Mouse (Mus musculus): ENCODE data around the gene Pak7. TPM values are rescaled to one million over a fixed set of nuclear protein-coding genes. Genes with fewer than 3 reads are reported as not detected.

The Pak7 gene
- polyA plus RNA-seq, 1 experiment, result not detected

DNA sequence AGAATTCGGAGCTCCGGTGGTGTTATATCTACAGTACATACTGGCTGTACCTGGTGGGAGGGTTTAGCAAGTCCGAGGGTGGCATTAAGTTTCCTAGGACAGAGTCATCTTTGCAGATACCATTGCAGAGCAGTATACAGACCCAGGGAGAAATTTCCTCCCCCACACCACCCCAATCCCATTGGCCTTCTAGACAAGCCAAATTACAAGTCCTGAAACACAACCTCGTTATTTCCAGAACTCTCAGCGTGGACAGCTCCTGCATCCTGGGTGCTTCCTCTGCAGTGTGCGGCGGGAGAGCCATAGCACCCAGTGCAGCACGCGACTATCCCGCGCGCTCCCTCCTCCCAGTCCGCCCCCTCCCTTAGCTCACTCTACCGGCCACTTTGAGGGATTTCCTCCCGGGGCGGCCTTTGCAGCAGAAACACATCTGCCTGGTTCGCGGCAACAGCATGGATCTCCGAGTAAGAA, 329.9 kb downstream of the Pak7 start:
- Histone ChIP-seq H3K4me3 (ENCODE audit: insufficient read depth, poor library complexity, severe bottlenecking) (no peak overlapping the region), H3K36me3 (ENCODE audit: control insufficient read depth, insufficient read depth) (no peaks in the 10 kb centered on the region), H3ac (ENCODE audit: control insufficient read depth, insufficient read length, low read depth) (no peak overlapping the region), H3K27me3 (ENCODE audit: control insufficient read depth, insufficient read depth, insufficient read length) (peaks cover 10% of the 10 kb centered on the region), H3K79me3 (ENCODE audit: low read depth) (no peaks in the 10 kb centered on the region), H3K79me2 (ENCODE audit: control insufficient read depth, insufficient read depth) (no peaks in the 10 kb centered on the region)
- no peak for TF ChIP-seq FOSL1 (IDR thresholded peaks at IDR 0.05; ENCODE audit: insufficient read depth, low read length, poor library complexity, severe bottlenecking)
- no peak for TF ChIP-seq USF1 (IDR thresholded peaks at IDR 0.05; ENCODE audit: low read depth)
- no peak for TF ChIP-seq MYOD1 (IDR thresholded peaks at IDR 0.05; ENCODE audit: control insufficient read depth, insufficient read length, low read depth)

DNA sequence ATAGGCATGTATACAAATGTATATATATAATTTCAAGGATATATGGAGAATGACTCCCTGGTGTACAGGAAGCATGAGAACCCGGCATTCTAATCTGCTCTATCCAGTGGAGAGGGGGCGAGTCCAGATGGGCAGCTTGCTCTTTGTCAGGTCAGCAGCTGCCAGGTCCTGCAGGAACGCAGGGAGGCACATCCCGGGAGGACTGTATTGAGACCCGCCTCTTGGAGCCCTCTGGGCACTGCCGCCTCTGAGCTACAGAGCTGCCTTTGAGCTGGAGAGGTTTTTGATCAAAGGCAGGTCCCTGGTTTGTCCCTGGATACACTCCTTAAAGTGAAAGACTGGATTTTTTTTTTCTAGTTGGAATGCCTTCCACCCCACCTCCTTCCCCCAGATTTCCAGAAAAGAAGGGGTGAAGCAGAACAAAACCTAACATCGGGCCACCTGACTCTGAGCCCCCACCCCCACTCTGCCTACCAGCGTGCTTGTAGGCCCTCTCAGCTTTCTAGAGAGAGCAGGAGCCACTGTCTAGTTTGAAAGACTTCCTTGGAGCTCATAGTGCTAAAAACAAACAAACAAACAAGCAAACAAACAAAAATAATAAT, 336.0 kb downstream of the Pak7 start, which contains the start of gene Lamp5:
Gene Lamp5, plus strand, starts transcription at position 552 of the 602 bp plus-strand sequence.
- Histone ChIP-seq H3K27me3 (ENCODE audit: control insufficient read depth, insufficient read depth, insufficient read length) (peaks cover 10% of the 10 kb centered on the region), H3K36me3 (ENCODE audit: control insufficient read depth, insufficient read depth) (no peaks in the 10 kb centered on the region), H3K79me3 (ENCODE audit: low read depth) (no peaks in the 10 kb centered on the region), H3K79me2 (ENCODE audit: control insufficient read depth, insufficient read depth) (no peaks in the 10 kb centered on the region), H3K4me3 (ENCODE audit: insufficient read depth, poor library complexity, severe bottlenecking) (no peak within 1 kb of the TSS), H3ac (ENCODE audit: control insufficient read depth, insufficient read length, low read depth) (no peak within 1 kb of the TSS)
- TF ChIP-seq USF1 (IDR thresholded peaks at IDR 0.05; ENCODE audit: low read depth) (no peak), MYOD1 (IDR thresholded peaks at IDR 0.05; ENCODE audit: control insufficient read depth, insufficient read length, low read depth) (no peak), MAX (IDR thresholded peaks at IDR 0.05) (no peak), MYOG (IDR thresholded peaks at IDR 0.05; ENCODE audit: control insufficient read depth, extremely low read depth, insufficient read length) (no peak)

DNA sequence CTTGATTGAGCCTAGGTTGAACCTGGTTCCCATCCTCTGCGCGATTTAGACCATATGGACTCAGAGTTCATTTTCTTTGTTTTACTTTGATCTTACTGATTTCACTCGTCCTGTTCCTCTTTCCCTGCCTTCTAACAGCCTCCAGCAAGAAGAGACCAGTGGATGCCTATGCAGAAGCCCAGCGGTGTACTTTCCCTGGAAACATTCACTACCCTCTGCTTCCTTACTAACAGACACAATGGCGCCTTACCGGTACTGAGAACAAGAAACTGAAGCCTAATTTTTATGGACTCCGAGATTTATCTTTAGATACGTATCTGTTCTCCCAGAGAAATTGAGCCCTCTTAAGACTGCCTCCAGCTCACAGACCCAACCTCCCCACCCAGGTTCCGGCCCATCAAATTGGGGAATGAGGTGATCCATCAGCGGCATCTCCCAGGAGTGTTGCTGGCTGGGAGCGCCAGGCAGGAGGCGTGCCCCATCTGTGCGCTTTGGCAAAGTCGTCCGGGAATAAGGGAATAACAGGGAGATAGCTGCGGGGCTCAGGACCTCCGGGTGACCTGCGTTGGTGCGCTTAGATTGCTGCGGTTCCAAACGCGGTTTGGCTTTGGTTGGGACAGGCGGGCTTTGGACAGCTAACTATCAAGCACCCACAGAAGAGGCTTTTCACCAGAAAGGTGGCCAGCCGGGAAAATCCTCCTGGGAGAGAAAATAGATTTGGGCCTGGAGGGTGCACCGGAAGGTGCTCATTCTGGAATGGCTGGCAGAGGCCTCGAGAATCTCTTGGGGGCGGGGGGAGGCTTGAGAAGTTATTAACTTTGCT, 336.8 kb downstream of the Pak7 start:
- TF ChIP-seq MYOG (IDR thresholded peaks at IDR 0.05; ENCODE audit: control insufficient read depth, extremely low read depth, insufficient read length) (no peak), MYOD1 (IDR thresholded peaks at IDR 0.05; ENCODE audit: control insufficient read depth, insufficient read length, low read depth) (no peak), FOSL1 (IDR thresholded peaks at IDR 0.05; ENCODE audit: insufficient read depth, low read length, poor library complexity, severe bottlenecking) (no peak), USF1 (IDR thresholded peaks at IDR 0.05; ENCODE audit: low read depth) (no peak), CEBPB (IDR thresholded peaks at IDR 0.05; ENCODE audit: low read depth) (no peak), CTCF (IDR thresholded peaks at IDR 0.05; ENCODE audit: control insufficient read depth, insufficient read depth, insufficient read length) (no peak), MAX (IDR thresholded peaks at IDR 0.05) (no peak)
- H3K4me3 ChIP-seq (ENCODE audit: insufficient read depth, poor library complexity, severe bottlenecking), result no peak overlapping the region
- H3K27me3 ChIP-seq (ENCODE audit: control insufficient read depth, insufficient read depth, insufficient read length), result peaks cover 10% of the 10 kb centered on the region
- no peak overlapping the region for H3ac ChIP-seq (ENCODE audit: control insufficient read depth, insufficient read length, low read depth)
- no peaks in the 10 kb centered on the region for H3K79me3 ChIP-seq (ENCODE audit: low read depth)
- no peaks in the 10 kb centered on the region for H3K79me2 ChIP-seq (ENCODE audit: control insufficient read depth, insufficient read depth)
- no peaks in the 10 kb centered on the region for H3K36me3 ChIP-seq (ENCODE audit: control insufficient read depth, insufficient read depth)

DNA sequence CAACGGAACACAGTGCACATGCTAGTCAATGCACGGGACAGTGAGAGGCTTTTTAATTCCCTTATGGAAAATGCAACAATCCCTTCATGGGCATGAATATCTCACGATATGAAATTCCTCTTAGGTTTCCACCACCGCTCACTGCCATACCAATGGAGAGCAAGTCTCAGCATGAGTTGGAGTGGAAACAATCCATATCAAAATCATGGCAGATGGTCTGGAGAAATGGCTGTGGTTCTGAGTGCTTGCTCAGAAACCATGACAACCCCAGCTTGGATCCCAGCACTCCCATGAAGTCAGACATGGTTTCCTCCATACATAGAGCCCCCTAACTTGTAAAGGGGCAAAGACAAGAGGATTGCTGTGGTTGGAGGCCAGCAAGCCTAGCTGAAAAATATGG, 339.3 kb downstream of the Pak7 start:
- Histone ChIP-seq H3K79me3 (ENCODE audit: low read depth) (no peaks in the 10 kb centered on the region), H3K36me3 (ENCODE audit: control insufficient read depth, insufficient read depth) (no peaks in the 10 kb centered on the region), H3K4me3 (ENCODE audit: insufficient read depth, poor library complexity, severe bottlenecking) (no peak overlapping the region), H3ac (ENCODE audit: control insufficient read depth, insufficient read length, low read depth) (no peak overlapping the region), H3K27me3 (ENCODE audit: control insufficient read depth, insufficient read depth, insufficient read length) (peaks cover 10% of the 10 kb centered on the region), H3K79me2 (ENCODE audit: control insufficient read depth, insufficient read depth) (no peaks in the 10 kb centered on the region)
- no peak for TF ChIP-seq USF1 (IDR thresholded peaks at IDR 0.05; ENCODE audit: low read depth)
- TF ChIP-seq CEBPB (IDR thresholded peaks at IDR 0.05; ENCODE audit: low read depth), result no peak
- no peak for TF ChIP-seq MYOD1 (IDR thresholded peaks at IDR 0.05; ENCODE audit: control insufficient read depth, insufficient read length, low read depth)
- no peak for TF ChIP-seq MYOG (IDR thresholded peaks at IDR 0.05; ENCODE audit: control insufficient read depth, extremely low read depth, insufficient read length)
- no peak for TF ChIP-seq FOSL1 (IDR thresholded peaks at IDR 0.05; ENCODE audit: insufficient read depth, low read length, poor library complexity, severe bottlenecking)
- no peak for TF ChIP-seq MAX (IDR thresholded peaks at IDR 0.05)
- TF ChIP-seq CTCF (IDR thresholded peaks at IDR 0.05; ENCODE audit: control insufficient read depth, insufficient read depth, insufficient read length), result no peak

Other genes starting within 250 kb of the Pak7 start
- gene Ankef1, start 113.9 kb upstream of the Pak7 start, polyA plus RNA-seq (2012; fragmentation: generic; extraction: Trizol), result not detected